Mouse (Mus musculus) cerebellum, adult 9-11 months (tissue): ENCODE results near the gene Wfdc16.
"Not testable (repeated sequence)": the region's sequence is repeated elsewhere in the genome, so short reads cannot be mapped to it uniquely, and the experiment has no call there.

Source experiments
- DNase-seq: peaks from one replicate; pipeline ENCODE4 v3.0.0; 2022

The Wfdc16 gene

GRCm38 (mm10) chr2:164593494-164593893 is 45.1 kb downstream of the Wfdc16 start, which contains the start of gene Eppin:
TSS of gene Eppin (minus strand) at chr2:164593594.
- no peak for DNase-seq

GRCm38 (mm10) chr2:164592014-164592413 is 46.6 kb downstream of the Wfdc16 start:
- DNase-seq, result no peak

- not testable (repeated sequence) for DNase-seq
These were observed 53.4 kb downstream of the Wfdc16 start, which contains the start of gene Wfdc6a for GRCm38 (mm10) chr2:164585025-164585725. TSS of gene Wfdc6a (minus strand) at chr2:164585447.
